Mouse (Mus musculus): ENCODE results near the gene Ndst2.

Ndst2 gene

DNA sequence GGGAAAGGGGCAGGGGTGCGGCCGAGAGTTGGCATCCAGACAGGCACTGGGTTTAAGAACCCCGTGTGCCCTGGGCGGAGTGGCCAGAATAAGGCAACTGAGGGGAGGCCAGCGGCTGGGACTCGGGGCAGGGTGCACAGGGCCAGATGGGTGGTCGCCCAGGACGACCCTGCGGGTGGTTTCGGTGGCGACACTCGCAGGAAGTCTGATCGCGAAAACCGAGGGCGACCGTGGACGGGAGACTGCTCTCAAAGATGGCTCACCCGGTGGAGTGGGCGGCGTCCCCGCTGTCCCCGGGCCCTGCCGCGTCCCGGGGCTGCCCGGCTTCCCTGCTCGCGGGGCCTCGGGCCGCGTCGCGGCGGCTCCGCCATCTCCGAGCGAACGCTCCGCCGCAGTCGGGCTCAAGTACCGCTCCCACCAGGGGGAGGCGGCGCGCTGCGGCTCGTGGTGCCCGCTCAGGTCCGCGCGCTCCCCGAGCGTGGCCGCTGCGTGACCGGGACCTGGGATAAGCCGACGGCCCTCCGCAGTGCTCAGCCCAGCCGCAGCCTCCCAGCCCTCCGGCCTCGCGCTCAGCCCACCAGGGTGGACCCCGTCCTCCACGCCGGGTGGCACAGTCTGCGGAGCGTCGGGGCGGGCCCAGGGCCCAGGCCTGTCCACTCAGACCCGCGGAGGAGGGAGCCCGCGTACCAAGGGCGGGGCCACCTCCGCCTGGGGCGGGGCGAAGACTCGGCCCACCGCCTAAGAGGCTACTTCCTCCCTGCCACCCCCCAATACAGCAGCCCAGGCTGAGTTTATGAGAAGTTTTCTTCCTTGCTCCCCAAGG lies at the start of gene Ndst2:
Gene Ndst2 (minus strand): TSS at position 611 of the 823 bp plus-strand sequence.
- peak; percentile 85 for DNase-seq

DNA sequence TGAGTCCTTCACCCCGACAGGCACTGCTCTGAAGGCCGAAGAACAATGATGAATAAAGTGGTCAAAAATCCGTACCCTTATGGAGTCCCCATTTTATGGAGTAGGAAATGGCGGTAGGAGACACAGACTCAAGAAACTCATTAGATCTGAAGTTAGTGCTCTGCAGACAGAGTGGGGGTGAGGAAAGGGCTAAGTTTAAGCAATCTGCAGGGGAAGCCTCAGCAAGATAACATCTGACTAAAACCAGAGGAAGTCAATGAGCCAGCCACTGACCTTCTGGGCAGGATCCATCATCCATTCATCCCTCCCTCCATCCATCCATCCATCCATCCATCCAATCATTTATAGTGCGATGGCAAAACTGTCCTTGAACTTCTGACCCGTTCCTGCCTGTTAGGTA lies 49.2 kb upstream of the Ndst2 start:
- no peak for DNase-seq

DNA sequence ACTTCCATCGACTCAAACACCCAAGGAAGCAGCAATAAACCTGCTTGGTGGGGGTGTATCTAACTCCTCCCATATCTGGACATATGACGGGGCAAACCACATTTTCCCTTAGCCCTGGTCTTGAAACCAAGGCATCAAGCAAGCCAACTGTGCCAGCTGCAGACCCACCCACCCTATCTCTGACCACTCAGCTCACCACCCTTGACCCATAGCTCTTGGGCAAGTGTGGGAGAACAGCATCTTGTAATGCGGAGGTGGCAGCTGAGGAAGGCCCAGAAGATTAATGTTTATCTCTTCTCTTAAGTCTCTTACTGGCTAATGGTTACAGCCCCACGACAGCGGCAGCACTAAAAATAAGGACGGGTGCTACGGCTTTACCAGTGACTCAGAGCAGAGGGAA lies 48.5 kb upstream of the Ndst2 start:
- DNase-seq, result no peak

- DNase-seq, result no peak
Observed at GRCm38 (mm10) chr14:20780217-20780616, 45.9 kb upstream of the Ndst2 start.

GRCm38 (mm10) chr14:20778496-20778895 lies 44.1 kb upstream of the Ndst2 start:
- peak; percentile 57 for DNase-seq

GRCm38 (mm10) chr14:20775661-20776060 lies 41.3 kb upstream of the Ndst2 start:
- DNase-seq, result no peak

DNA sequence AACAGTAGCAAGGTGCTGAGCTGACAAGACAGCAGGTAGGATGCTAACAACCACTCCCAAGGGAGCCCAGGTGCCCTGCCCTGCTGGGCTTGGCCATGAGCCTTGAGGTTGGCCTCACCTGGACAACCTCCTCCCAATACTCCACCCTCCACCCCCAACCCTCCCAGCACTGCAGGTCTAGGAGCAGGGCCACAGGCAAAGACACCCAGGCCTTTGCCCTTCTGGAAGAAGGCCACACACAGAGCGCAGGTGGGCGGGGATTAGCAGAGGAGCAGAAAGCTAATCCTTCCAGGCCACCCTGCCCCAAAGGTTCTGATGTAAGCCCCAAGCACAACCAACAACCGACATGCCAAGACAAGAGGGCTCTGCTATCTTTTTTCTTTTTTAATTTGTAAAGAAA lies 39.0 kb upstream of the Ndst2 start:
- no peak for DNase-seq

DNA sequence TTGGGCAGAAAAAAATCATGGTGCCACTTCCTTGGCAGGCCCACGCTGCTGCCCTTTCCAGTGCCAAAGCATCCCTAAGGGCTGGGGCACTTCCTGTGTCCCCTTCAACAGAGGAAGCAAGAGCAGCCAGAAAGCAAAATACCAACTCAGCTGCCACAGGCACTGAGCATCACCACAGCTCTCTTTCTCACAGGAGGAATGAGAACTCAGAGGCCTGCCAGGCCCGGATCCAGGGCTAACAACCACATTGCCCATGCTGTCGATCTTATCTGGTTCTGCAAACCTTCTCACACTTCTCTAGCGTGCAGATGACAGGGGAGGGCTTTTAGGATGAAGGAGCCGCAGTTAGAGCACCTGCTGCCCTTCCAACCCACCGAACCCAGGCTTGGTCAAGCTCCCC lies 38.4 kb upstream of the Ndst2 start:
- no peak for DNase-seq

- no peak for DNase-seq
Observed at GRCm38 (mm10) chr14:20771941-20772340, 37.6 kb upstream of the Ndst2 start.

GRCm38 (mm10) chr14:20768581-20768980 lies 34.2 kb upstream of the Ndst2 start:
- DNase-seq, result no peak

DNA sequence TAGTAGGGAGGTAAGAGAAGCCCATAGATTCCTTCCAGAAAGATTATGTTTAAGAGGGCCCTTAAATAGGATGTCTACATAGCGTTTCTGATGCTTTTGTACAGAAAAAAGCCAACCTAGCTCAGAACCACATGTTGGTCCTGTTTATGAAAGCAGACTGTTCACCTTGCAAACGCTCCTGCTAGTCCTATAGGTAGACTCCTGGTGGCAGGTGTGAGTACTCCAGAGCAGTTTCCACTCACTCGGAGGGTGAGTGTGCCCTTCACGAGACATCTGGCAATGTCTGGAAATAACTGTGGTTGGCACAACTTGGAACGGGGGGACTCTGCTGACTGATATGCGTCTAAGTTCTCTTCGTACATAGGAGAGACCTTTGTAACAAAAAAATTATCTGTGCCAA lies 33.6 kb upstream of the Ndst2 start:
- DNase-seq, result no peak

GRCm38 (mm10) chr14:20765642-20766258 lies 31.4 kb upstream of the Ndst2 start:
- DNase-seq, result peak; percentile 88

GRCm38 (mm10) chr14:20764942-20765341 lies 30.6 kb upstream of the Ndst2 start:
- no peak for DNase-seq

- no peak for DNase-seq
Observed at GRCm38 (mm10) chr14:20758768-20759435, 24.5 kb upstream of the Ndst2 start.

- no peak for DNase-seq
Observed at GRCm38 (mm10) chr14:20757370-20757907, 23.1 kb upstream of the Ndst2 start.

GRCm38 (mm10) chr14:20753792-20754191 lies 19.4 kb upstream of the Ndst2 start:
- DNase-seq, result no peak

- no peak for DNase-seq
Observed at GRCm38 (mm10) chr14:20750503-20750902, 16.1 kb upstream of the Ndst2 start.

DNA sequence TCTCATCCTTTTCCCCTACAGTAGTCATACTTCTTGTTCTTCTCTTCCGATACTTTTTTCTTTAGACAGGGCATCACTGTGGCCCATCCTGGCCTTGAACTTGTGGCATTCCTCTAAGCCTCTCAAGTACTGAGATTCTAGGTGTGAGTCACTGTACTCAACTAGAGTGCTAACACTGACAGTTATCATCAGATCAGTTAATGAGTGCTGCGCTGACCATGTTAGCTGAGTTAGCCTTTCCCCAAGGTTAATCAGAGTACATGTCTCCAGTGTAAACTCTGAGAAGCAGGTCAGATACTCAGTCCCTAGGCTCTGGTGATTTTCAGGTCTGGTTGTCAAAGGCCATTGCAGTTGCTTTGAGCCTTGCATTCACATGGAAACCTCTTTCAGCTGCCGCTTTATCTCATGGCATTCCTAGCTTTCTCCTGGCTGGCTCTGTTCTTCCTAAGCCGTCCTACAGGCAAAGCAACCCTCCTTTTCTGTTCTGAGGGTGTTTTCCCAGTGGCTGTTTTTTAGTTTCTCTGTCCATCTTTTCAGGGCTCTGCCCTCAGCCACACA lies 15.2 kb upstream of the Ndst2 start:
- no peak for DNase-seq

GRCm38 (mm10) chr14:20748388-20748787 lies 14.0 kb upstream of the Ndst2 start:
- no peak for DNase-seq

GRCm38 (mm10) chr14:20746935-20747334 lies 12.6 kb upstream of the Ndst2 start:
- no peak for DNase-seq

DNA sequence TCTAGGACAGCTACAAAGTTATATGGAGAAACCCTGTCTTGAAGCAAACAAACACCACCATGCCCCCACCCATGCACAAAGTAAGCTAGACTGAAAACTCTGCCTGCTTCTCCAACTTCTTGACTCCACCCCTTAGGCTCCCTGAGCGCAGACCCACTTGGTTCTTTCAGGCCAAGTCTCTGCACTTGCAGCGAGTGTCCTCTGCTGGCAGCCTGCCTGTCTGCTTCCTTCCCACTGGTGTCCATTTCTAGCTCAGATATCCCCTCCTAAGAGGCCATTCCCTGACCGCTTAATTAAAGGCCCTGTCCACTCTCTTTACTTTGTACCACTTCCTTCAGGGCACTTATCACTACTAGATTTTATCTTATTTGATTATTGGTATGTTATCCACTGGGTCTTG lies 9.3 kb upstream of the Ndst2 start:
- DNase-seq, result no peak

DNA sequence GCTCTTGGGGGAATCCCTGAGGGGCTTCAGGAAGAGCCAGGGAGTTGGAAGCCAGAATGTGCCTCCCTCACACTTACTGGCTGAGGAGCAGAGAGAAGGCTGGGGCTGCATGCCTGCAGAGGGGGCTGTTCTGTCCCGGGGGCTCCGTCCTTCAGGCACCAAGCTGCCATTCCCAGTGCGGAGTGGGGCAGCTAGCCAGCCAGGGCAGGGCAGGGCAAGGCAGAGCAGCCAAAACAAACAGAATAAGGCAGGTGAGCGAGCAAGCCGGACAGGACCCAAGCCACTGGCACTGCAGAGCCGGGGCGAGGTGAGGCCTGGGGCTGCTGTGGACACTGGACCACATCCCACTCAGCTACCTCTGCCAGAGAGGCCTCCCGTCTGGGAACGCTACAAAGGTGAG lies 6.9 kb upstream of the Ndst2 start:
- no peak for DNase-seq

DNA sequence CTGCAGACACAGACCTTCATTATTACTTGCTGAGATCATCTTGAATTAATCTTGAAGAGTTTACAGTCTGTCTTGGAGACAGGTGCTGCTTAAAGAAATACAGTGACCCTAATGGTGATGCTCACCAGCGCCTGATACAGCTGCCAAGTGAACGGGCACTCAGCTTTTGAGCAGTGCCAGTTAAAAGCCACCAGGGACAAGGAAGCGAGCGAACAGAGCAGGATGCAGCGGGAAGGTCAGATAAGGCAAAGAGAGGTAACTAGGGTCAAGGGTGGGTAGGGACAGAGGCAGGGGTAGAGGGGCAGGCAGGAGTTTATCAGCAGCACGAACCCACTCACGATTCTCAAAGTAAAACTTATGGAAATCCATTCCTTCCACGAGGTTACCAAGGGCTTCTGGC lies 4.1 kb upstream of the Ndst2 start:
- no peak for DNase-seq

Data from layer of hippocampus, adult 9-11 months (tissue).